8 mouse cellular contexts compared by ENCODE assay signal in genomic region chr5:106276186-106276585, GRCm38 (mm10).
DNase-seq lines count a peak whose midpoint lies in the region; ATAC-seq and TF ChIP-seq lines count a peak whose summit lies in the region.
"Had no signal": no experiment of that assay in that cellular context is flagged by ENCODE, and none has a peak within 500 bp of the region (broad histone marks: within the 10 kb centered on the region; RNA-seq: fewer than 3 reads in every experiment).

No protein-coding gene starts in this region.

- H3K27me3 ChIP-seq in forebrain, postnatal 0 days (ENCODE audit: insufficient read depth, low read length) = no peaks in the 10 kb centered on the region

- H3K4me1 ChIP-seq in lung, adult 2 months (ENCODE audit: control insufficient read depth, insufficient read depth, low read length) = no peaks in the 10 kb centered on the region
- no peaks in the 10 kb centered on the region for H3K4me1 ChIP-seq in forebrain, postnatal 0 days (ENCODE audit: insufficient read depth)

- H3K9me3 ChIP-seq in forebrain, postnatal 0 days (ENCODE audit: low read length) = no peaks in the 10 kb centered on the region

- H3K36me3 ChIP-seq in forebrain, postnatal 0 days (ENCODE audit: insufficient read depth) = no peaks in the 10 kb centered on the region

- WGBS in lung, adult 2 months = 13% methylated on average over 2 of the region's 2 CpGs
- 5% methylated on average over 2 of the region's 2 CpGs for WGBS in forebrain, postnatal 0 days

- H3K4me2 ChIP-seq in forebrain, postnatal 0 days (ENCODE audit: low read depth) = no peak overlapping the region

- H3K9ac ChIP-seq in forebrain, postnatal 0 days = no peak overlapping the region
- H3K9ac ChIP-seq: liver, embryonic 14.5 days had no signal

- DNase-seq in lung, adult 2 months = no peak
- no peak for DNase-seq in lung, postnatal 4 days
- peak; percentile 94 for DNase-seq in cerebellum, adult 11-12 months
- DNase-seq in forebrain, postnatal 0 days = peak; percentile 77
- peak; percentile 57 to 67 for DNase-seq in right cerebral cortex, postnatal 10 days (ENCODE audit: low spot score in 2 of 2)
- no peak for DNase-seq in gastrocnemius, adult 8-10 months (ENCODE audit: low spot score in 2 of 2)
- no peak for DNase-seq in neural tube, embryonic 10.5 days (ENCODE audit: extremely low spot score, low spot score)

- 0 out of 2 replicates have a peak, but pooled peaks have one; percentile 1 for TF ChIP-seq CTCF in lung, adult 2 months (IDR thresholded peaks at IDR 0.05; ENCODE audit: insufficient read depth, low read length)
- TF ChIP-seq CTCF in forebrain, postnatal 0 days (IDR thresholded peaks at IDR 0.05; ENCODE audit: low read depth) = peak; percentile 67

- no peak for TF ChIP-seq POLR2A in lung, adult 2 months (IDR thresholded peaks at IDR 0.05; ENCODE audit: borderline replicate concordance, extremely low read depth, low read depth, low read length)

- H3K27ac ChIP-seq in forebrain, postnatal 0 days (ENCODE audit: low read depth, low read length) = no peak overlapping the region
- H3K27ac ChIP-seq: liver, embryonic 14.5 days had no signal

- H3K4me3 ChIP-seq in lung, adult 2 months (replicated peaks; ENCODE audit: extremely low read depth, low read depth, low read length) = no peak overlapping the region
- no peak overlapping the region for H3K4me3 ChIP-seq in forebrain, postnatal 0 days (ENCODE audit: low read depth, low read length)

- peak; percentile 73 for ATAC-seq in forebrain, postnatal 0 days

Comparison
In these comparisons a context has a peak if more than half of its experiments do, and no peak if none do; other contexts are left out.
1. DNase-seq: peak in cerebellum, adult 11-12 months (single experiment), forebrain, postnatal 0 days (single experiment) and right cerebral cortex, postnatal 10 days (2 of 2); none in lung, adult 2 months (single experiment), lung, postnatal 4 days (0 of 2), gastrocnemius, adult 8-10 months (0 of 2) and neural tube, embryonic 10.5 days (single experiment).